Mouse (Mus musculus): Measurements from ENCODE around the gene Fmnl2. TPM values are rescaled to one million over a fixed set of nuclear protein-coding genes. Genes with fewer than 3 reads are reported as not detected.

The Fmnl2 gene
- 3.5 and 5.8 TPM in 2 replicates for total RNA-seq (2017)

DNA sequence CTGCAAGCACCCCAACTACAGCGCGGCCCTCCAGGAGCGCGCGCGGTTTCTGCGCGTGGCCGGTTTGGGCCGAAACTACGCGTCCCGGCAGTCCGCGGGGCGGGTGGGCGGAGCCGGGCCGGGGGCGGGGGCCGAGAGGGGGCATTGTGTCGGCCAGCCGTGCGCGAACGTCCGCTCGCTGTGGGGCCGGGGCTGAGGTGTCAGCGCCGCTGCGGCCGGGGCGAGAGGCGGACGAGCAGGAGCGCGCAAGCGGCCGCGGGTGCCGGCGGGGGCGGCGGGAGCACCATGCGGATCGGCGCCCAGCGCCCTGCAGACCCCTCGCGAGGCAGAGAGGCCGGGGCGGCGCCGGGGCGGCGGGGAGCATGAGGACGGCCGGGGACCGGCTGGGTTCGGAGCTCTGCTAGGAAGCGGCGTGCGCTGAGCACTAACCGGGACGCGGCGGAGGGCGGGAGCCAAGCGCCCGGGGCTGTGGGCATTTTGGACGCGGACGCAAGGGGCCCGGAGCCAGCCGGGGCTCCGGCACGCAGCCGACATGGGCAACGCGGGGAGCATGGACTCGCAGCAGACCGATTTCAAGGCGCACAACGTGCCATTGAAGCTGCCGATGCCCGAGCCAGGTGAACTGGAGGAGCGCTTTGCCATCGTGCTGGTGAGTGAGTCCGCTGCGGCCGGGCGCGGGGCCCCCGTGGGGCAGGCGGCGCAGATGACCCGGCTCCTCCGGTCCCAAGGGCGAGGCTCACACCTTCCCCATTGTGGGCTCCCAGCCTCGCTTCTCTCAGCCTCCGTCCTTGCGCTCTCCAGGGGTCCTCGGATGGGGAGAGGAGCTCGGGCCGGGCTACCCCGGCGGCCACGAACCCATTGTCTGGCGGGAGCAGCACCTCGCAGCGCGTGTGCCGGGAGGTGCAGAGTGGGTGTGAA lies at the start of gene Fmnl2:
Gene Fmnl2 (plus strand): TSS at position 250 of the 918 bp plus-strand sequence.
- peak; percentile 43 for ATAC-seq (replicated peaks; ENCODE audit: low read depth, poor library complexity, severe bottlenecking)

DNA sequence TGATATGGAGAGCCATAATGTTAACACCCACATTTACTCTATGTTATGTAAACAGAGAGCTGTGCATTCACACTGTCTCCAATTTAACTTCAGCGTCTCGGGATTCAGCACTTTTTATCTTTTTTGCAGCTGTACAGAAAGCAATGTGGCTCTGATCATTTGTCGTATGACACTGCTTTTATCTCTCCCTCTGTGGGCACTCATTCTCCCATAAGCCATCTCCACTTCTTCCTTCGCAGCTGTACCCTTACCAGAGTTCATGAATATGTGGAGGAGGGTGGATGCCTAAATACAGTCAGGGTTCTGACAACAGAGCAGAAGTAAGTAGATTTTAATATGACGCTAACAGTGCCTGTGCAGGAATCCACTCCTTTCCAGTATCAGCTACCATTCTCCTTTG lies 47.7 kb upstream of the Fmnl2 start:
- peak; percentile 72 for ATAC-seq (replicated peaks; ENCODE audit: low read depth, poor library complexity, severe bottlenecking)

- no peak for ATAC-seq (replicated peaks; ENCODE audit: low read depth, poor library complexity, severe bottlenecking)
These were observed 46.0 kb upstream of the Fmnl2 start for GRCm38 (mm10) chr2:52811691-52812090.

GRCm38 (mm10) chr2:52817341-52817740 lies 40.3 kb upstream of the Fmnl2 start:
- ATAC-seq (replicated peaks; ENCODE audit: low read depth, poor library complexity, severe bottlenecking) = no peak

DNA sequence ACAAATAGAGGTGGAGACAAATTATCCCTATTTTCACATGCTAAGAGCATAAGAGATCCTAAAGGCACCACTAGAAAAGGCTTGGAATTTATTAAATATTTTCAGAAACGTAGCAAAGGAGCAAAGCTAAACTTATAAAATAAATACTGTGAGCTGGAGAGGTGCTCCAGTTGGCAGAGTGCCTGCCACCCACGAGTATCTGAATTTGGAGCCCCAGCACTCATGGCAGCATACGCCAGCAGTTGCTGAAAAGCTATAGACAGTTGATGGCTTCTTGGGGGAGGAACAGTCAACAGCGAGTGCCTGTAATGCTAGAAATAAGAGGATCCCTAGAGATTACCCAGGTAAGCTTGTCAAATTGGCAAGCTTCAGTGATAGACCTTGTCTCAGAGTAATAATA lies 38.7 kb upstream of the Fmnl2 start:
- no peak for ATAC-seq (replicated peaks; ENCODE audit: low read depth, poor library complexity, severe bottlenecking)

DNA sequence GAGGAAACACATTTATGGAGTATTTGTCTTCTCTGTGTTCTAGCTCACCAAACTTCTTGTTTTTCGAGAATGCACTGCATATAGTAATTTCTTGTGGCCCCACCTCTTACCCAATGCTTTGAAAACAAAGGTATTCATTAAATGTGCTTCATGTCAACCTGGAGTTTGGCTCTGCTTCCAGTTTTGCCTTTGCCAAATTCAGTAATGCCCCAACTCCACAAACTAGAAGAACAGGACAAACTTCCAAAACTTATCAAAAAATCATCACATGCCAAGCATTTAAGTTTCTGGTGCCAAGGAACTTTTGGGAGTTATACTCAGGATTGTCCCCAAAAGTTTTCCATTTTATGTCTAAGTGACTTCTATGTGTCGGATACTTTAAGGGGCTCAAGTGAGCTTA lies 35.4 kb upstream of the Fmnl2 start:
- no peak for ATAC-seq (replicated peaks; ENCODE audit: low read depth, poor library complexity, severe bottlenecking)

- ATAC-seq (replicated peaks; ENCODE audit: low read depth, poor library complexity, severe bottlenecking) = peak; percentile 83
These were observed 29.6 kb upstream of the Fmnl2 start for GRCm38 (mm10) chr2:52828077-52828476.

DNA sequence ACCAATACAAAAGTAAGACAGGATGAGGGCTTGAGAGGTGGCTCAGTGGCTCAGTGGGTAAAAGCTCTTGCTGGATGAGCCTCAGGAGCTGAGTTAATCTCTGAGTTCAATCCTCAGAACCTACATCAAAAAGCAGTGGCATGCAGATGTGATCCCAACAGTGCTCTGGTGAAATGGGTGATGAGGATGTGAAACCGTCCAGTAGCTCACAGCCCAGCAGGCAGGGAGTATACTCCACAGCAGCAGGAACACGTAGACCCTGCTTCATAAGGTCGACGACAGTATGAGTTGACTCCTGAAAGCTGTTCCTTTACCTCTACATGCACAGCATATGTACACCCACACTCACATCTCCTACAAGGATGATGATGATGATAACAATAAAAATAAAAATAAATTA lies 27.1 kb upstream of the Fmnl2 start:
- ATAC-seq (replicated peaks; ENCODE audit: low read depth, poor library complexity, severe bottlenecking) = 0 out of 2 replicates have a peak, but pooled peaks have one; percentile 34

- peak; percentile 70 for ATAC-seq (replicated peaks; ENCODE audit: low read depth, poor library complexity, severe bottlenecking)
These were observed 26.1 kb upstream of the Fmnl2 start for GRCm38 (mm10) chr2:52831585-52831984.

GRCm38 (mm10) chr2:52835726-52836125 lies 21.9 kb upstream of the Fmnl2 start:
- no peak for ATAC-seq (replicated peaks; ENCODE audit: low read depth, poor library complexity, severe bottlenecking)

GRCm38 (mm10) chr2:52839074-52839473 lies 18.6 kb upstream of the Fmnl2 start:
- ATAC-seq (replicated peaks; ENCODE audit: low read depth, poor library complexity, severe bottlenecking) = no peak

- ATAC-seq (replicated peaks; ENCODE audit: low read depth, poor library complexity, severe bottlenecking) = no peak
These were observed 17.8 kb upstream of the Fmnl2 start for GRCm38 (mm10) chr2:52839868-52840267.

DNA sequence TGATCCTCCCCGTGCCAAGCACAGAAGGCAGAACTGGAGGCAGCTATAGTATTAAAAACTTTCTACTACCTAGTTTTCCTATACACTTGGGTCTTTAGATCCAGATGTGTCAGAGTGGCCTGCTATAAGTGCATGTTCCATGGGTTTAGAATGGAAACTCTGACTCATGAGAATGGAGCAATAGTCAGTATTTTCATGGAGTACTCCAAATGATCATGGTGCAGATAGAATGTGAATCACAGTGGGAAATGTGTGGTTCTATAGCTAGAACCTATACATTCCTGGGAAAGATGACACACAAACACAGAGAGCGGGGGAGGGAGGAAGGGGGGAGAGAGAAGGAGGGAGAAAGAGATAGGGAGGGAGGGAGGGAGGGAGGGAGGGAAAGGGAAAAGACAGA lies 13.8 kb upstream of the Fmnl2 start:
- ATAC-seq (replicated peaks; ENCODE audit: low read depth, poor library complexity, severe bottlenecking) = no peak

GRCm38 (mm10) chr2:52844936-52845752 lies 12.5 kb upstream of the Fmnl2 start:
- ATAC-seq (replicated peaks; ENCODE audit: low read depth, poor library complexity, severe bottlenecking) = peak; percentile 86

- no peak for ATAC-seq (replicated peaks; ENCODE audit: low read depth, poor library complexity, severe bottlenecking)
These were observed 11.2 kb upstream of the Fmnl2 start for GRCm38 (mm10) chr2:52846506-52846905.

DNA sequence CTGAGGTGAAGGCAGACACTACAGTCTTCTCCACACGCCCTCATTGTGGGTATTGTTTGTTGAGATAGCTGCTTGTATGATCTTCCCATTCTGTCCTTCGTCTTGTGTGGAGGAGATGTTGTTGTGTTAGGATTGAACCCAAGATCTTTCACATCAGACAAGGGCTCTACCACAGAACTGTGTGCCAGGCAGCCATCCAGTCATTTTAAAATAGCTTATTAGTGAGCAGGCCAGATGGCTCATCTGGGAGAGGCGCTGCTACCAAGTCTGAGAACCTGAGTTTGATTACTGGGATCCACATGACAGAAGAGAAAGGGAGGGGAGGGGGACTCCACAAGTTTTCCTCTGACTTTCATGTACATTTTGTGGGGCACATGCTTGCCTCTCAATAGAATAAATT lies 8.6 kb upstream of the Fmnl2 start:
- no peak for ATAC-seq (replicated peaks; ENCODE audit: low read depth, poor library complexity, severe bottlenecking)

- no peak for ATAC-seq (replicated peaks; ENCODE audit: low read depth, poor library complexity, severe bottlenecking)
These were observed 1.1 kb downstream of the Fmnl2 start for GRCm38 (mm10) chr2:52858529-52859465.

DNA sequence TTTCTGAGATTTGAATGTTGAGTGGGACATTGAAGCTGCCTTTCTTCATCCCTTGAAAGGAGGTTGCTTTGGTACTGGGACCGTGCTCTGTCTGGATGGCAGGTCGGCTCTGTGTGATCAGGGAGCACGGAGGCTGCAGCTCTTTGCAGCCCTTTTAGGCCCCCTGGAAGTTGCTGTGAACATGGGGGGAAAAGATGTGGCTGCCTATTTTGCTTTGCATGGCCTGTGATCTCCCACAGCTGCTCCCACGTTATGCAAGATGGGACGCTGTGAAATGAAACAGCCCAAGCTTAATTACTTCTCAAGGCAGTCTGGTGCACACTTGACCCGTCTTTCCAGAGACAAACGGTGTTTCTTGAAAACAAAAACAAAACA lies 1.8 kb downstream of the Fmnl2 start:
- ATAC-seq (replicated peaks; ENCODE audit: low read depth, poor library complexity, severe bottlenecking) = no peak

- ATAC-seq (replicated peaks; ENCODE audit: low read depth, poor library complexity, severe bottlenecking) = no peak
These were observed 2.6 kb downstream of the Fmnl2 start for GRCm38 (mm10) chr2:52860111-52860775.

Data from common myeloid progenitor, adult 5-6 weeks (primary cell).